Mouse (Mus musculus) liver, embryonic 16.5 days (tissue): ENCODE measurements at regions not wholly inside any gene's neighbourhood (a gene's known extent, or its start where the extent isn't known, plus 50 kb on each side); places are given as distances from the start of the nearest gene placed in this dataset.
A peak's percentile ranks its signal among the peaks of the same experiment; 100 is the strongest.

ENCODE experiments used
- ATAC-seq: fragments of 200-750 bp; cut with Nextera tagmentation; 2 replicates; pipeline ENCODE4 v1.8.0; 2017; ENCODE audit warnings: low read depth, mild to moderate bottlenecking, moderate number of reproducible peaks, moderate library complexity
- H3K27ac ChIP-seq: fragments of 300-500 bp; sonication (generic); 2 replicates; pipeline ENCODE4 v1.5.1; 2014; ENCODE audit warnings: mild to moderate bottlenecking, low read length
- H3K27me3 ChIP-seq: fragments of 300-500 bp; sonication (generic); 2 replicates; pipeline ENCODE4 v1.6.1; 2014; ENCODE audit warnings: low read depth, low read length, mixed read lengths; ENCODE audit not compliant: control insufficient read depth, insufficient read depth
- H3K36me3 ChIP-seq: fragments of 300-500 bp; sonication (generic); 2 replicates; pipeline ENCODE4 v1.6.1; 2014; ENCODE audit warnings: mild to moderate bottlenecking; ENCODE audit not compliant: control insufficient read depth, insufficient read depth
- H3K4me1 ChIP-seq: fragments of 300-500 bp; sonication (generic); 2 replicates; pipeline ENCODE4 v1.6.1; 2014; ENCODE audit warnings: low read depth, low read length, mixed read lengths; ENCODE audit not compliant: control insufficient read depth
- H3K4me2 ChIP-seq: fragments of 300-500 bp; sonication (generic); 2 replicates; pipeline ENCODE4 v1.6.1; 2014; ENCODE audit warnings: low read depth, low read length, mixed read lengths
- H3K4me3 ChIP-seq: fragments of 300-500 bp; sonication (generic); 2 replicates; pipeline ENCODE4 v1.5.1; 2014; ENCODE audit warnings: low read depth, mild to moderate bottlenecking, low read length
- H3K9ac ChIP-seq: fragments of 300-500 bp; sonication (generic); 2 replicates; pipeline ENCODE4 v1.6.1; 2014; ENCODE audit warnings: low read depth, low read length
- H3K9me3 ChIP-seq: fragments of 300-500 bp; sonication (generic); replicated peaks from 2 replicates; pipeline ENCODE4 v1.6.1; 2016; ENCODE audit warnings: low read length; ENCODE audit not compliant: control insufficient read depth
- WGBS: fragments of 180-500 bp; shearing (Covaris S2); extraction: QIAGEN DNeasy Blood & Tissue Kit; methylation state at CpG from one replicate; pipeline ENCODE4 v1.1.7; 2014; ENCODE audit not compliant: insufficient replicate concordance; 5-methylcytosine and 5-hydroxymethylcytosine counted together

- no peak overlapping the region for H3K9ac ChIP-seq
- H3K4me3 ChIP-seq: no peak overlapping the region
Observed at GRCm38 (mm10) chr12:29280861-29281630, 247.1 kb upstream of the Myt1l start.

GRCm38 (mm10) chr12:29288801-29289200, 239.4 kb upstream of the Myt1l start:
- Histone ChIP-seq H3K4me2 (no peak overlapping the region), H3K4me3 (no peak overlapping the region), H3K27me3 (no peaks in the 10 kb centered on the region), H3K9me3 (no peaks in the 10 kb centered on the region), H3K27ac (no peak overlapping the region), H3K4me1 (peaks cover 2% of the 10 kb centered on the region; the same call in 1 of the 2 replicates), H3K36me3 (no peaks in the 10 kb centered on the region), H3K9ac (no peak overlapping the region)
- no peak for ATAC-seq
- WGBS: 22% methylated on average over 2 of the region's 2 CpGs

More at GRCm38 (mm10) chr12:29280861-29281630, 247.1 kb upstream of the Myt1l start:
- no peak overlapping the region for H3K27ac ChIP-seq
- no peaks in the 10 kb centered on the region for H3K9me3 ChIP-seq
- ATAC-seq: no peak
- H3K4me2 ChIP-seq: no peak overlapping the region
- H3K27me3 ChIP-seq: no peaks in the 10 kb centered on the region
- 48% methylated on average over 17 of the region's 17 CpGs for WGBS
- no peaks in the 10 kb centered on the region for H3K36me3 ChIP-seq
- H3K4me1 ChIP-seq: no peaks in the 10 kb centered on the region

GRCm38 (mm10) chr12:29290591-29291351, 237.4 kb upstream of the Myt1l start:
- 16% methylated on average over 23 of the region's 23 CpGs for WGBS
- no peaks in the 10 kb centered on the region for H3K27me3 ChIP-seq
- H3K4me2 ChIP-seq: peak overlapping the region; percentile 48
- no peaks in the 10 kb centered on the region for H3K9me3 ChIP-seq
- peaks cover 2% of the 10 kb centered on the region; the same call in 1 of the 2 replicates for H3K4me1 ChIP-seq
- peak; percentile 98 for ATAC-seq
- peak overlapping the region; percentile 35 for H3K4me3 ChIP-seq
- no peaks in the 10 kb centered on the region for H3K36me3 ChIP-seq
- no peak overlapping the region for H3K27ac ChIP-seq
- 0 out of 2 replicates have a peak overlapping the region, but pooled peaks have one; percentile 20 for H3K9ac ChIP-seq

- WGBS: 42% methylated on average over 5 of the region's 5 CpGs
- no peak overlapping the region for H3K4me3 ChIP-seq
- no peaks in the 10 kb centered on the region for H3K36me3 ChIP-seq
- H3K4me2 ChIP-seq: no peak overlapping the region
- no peak for ATAC-seq
- no peak overlapping the region for H3K27ac ChIP-seq
- H3K27me3 ChIP-seq: no peaks in the 10 kb centered on the region
- H3K9ac ChIP-seq: no peak overlapping the region
- H3K4me1 ChIP-seq: no peaks in the 10 kb centered on the region
- H3K9me3 ChIP-seq: no peaks in the 10 kb centered on the region
Observed at GRCm38 (mm10) chr12:29297984-29298383, 230.2 kb upstream of the Myt1l start.

- no peaks in the 10 kb centered on the region for H3K4me1 ChIP-seq
Observed at GRCm38 (mm10) chr12:29315636-29316035, 212.5 kb upstream of the Myt1l start.

GRCm38 (mm10) chr12:29321468-29321867, 206.7 kb upstream of the Myt1l start:
- no peak overlapping the region for H3K4me2 ChIP-seq
- H3K9ac ChIP-seq: no peak overlapping the region
- H3K27ac ChIP-seq: no peak overlapping the region
- H3K27me3 ChIP-seq: no peaks in the 10 kb centered on the region
- ATAC-seq: no peak
- no peaks in the 10 kb centered on the region for H3K9me3 ChIP-seq
- no peaks in the 10 kb centered on the region for H3K4me1 ChIP-seq
- no peak overlapping the region for H3K4me3 ChIP-seq
- no peaks in the 10 kb centered on the region for H3K36me3 ChIP-seq
- 25% methylated on average over 2 of the region's 2 CpGs for WGBS

More at GRCm38 (mm10) chr12:29315636-29316035, 212.5 kb upstream of the Myt1l start:
- no peak for ATAC-seq
- H3K9me3 ChIP-seq: no peaks in the 10 kb centered on the region
- no peak overlapping the region for H3K9ac ChIP-seq
- H3K36me3 ChIP-seq: no peaks in the 10 kb centered on the region
- 33% methylated on average over 1 of the region's 1 CpGs for WGBS
- H3K27ac ChIP-seq: no peak overlapping the region
- no peak overlapping the region for H3K4me3 ChIP-seq
- H3K4me2 ChIP-seq: no peak overlapping the region
- H3K27me3 ChIP-seq: no peaks in the 10 kb centered on the region

- H3K27ac ChIP-seq: no peak overlapping the region
- H3K9ac ChIP-seq: no peak overlapping the region
- H3K27me3 ChIP-seq: no peaks in the 10 kb centered on the region
- H3K4me1 ChIP-seq: no peaks in the 10 kb centered on the region
- no peak overlapping the region for H3K4me3 ChIP-seq
- H3K9me3 ChIP-seq: no peaks in the 10 kb centered on the region
- no peak for ATAC-seq
- WGBS: 15% methylated on average over 3 of the region's 3 CpGs
- H3K4me2 ChIP-seq: no peak overlapping the region
- no peaks in the 10 kb centered on the region for H3K36me3 ChIP-seq
Observed at GRCm38 (mm10) chr12:29323534-29323933, 204.7 kb upstream of the Myt1l start.

- WGBS: 61% methylated on average over 3 of the region's 3 CpGs
- H3K27me3 ChIP-seq: no peaks in the 10 kb centered on the region
Observed at GRCm38 (mm10) chr12:29335839-29336469, 192.2 kb upstream of the Myt1l start.

More at GRCm38 (mm10) chr12:29335839-29336469, 192.2 kb upstream of the Myt1l start:
- Histone ChIP-seq H3K9me3 (no peaks in the 10 kb centered on the region), H3K27ac (no peak overlapping the region), H3K36me3 (no peaks in the 10 kb centered on the region), H3K9ac (no peak overlapping the region), H3K4me3 (no peak overlapping the region), H3K4me2 (no peak overlapping the region), H3K4me1 (no peaks in the 10 kb centered on the region)
- ATAC-seq: no peak
